Mouse (Mus musculus): ENCODE measurements around the gene Acrbp. TPM values are rescaled to one million over a fixed set of nuclear protein-coding genes. Genes with fewer than 3 reads are reported as not detected.

Acrbp gene
- polyA plus RNA-seq (2014; fragmentation: Nextera tagmentation; extraction: Ambion mirVana), result 14.6 and 15.8 TPM in 2 replicates

DNA sequence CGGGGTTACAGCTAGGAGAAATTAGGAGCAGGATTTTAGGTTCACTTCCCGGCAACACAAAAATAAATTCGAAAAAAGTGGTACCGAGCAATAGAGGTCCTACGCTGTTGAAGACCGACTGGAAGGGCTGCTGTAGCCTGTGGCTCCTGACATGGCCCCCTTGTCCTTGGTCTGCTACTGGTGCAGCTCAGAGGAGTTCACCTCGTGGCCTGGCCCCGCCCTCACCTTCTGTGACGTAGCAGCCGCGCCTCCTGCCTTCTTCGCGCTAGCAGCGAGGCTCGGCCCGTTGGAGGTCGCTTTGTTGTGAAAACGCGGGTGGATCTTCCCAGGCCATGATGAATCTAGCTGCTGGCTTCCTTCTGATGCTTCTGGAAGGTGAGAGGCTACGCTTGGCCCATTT, at the start of gene Acrbp:
Acrbp (plus strand) TSS at position 12 of the 400 bp plus-strand sequence.
- WGBS, result 31% methylated on average over 20 of the region's 20 CpGs
- no peaks in the 10 kb centered on the region for H3K4me1 ChIP-seq (replicated peaks; ENCODE audit: control insufficient read depth, insufficient read depth, low read length)
- H3K9me3 ChIP-seq (ENCODE audit: control insufficient read depth, low read length), result no peaks in the 10 kb centered on the region
- H3K36me3 ChIP-seq (ENCODE audit: control insufficient read depth, insufficient read depth, low read length), result peaks cover 4% of the 10 kb centered on the region
- H3K27me3 ChIP-seq (ENCODE audit: control insufficient read depth, insufficient read depth, low read length), result no peaks in the 10 kb centered on the region
- H3K9ac ChIP-seq (ENCODE audit: low read length), result no peak within 1 kb of the TSS
- no peak within 1 kb of the TSS for H3K4me3 ChIP-seq (ENCODE audit: low read depth, low read length)
- H3K27ac ChIP-seq (ENCODE audit: low read depth, low read length), result no peak within 1 kb of the TSS
- no peak within 1 kb of the TSS for H3K4me2 ChIP-seq (ENCODE audit: low read depth, low read length, severe bottlenecking)
- peak; percentile 55 for DNase-seq (ENCODE audit: low spot score)
- no peak for ATAC-seq (replicated peaks; ENCODE audit: low FRiP score)

GRCm38 (mm10) chr6:125003706-125004105, 45.8 kb upstream of the Acrbp start:
- Histone ChIP-seq H3K9ac (ENCODE audit: low read length) (no peak overlapping the region), H3K9me3 (ENCODE audit: control insufficient read depth, low read length) (no peaks in the 10 kb centered on the region), H3K27ac (ENCODE audit: low read depth, low read length) (no peak overlapping the region), H3K4me3 (ENCODE audit: low read depth, low read length) (no peak overlapping the region), H3K27me3 (ENCODE audit: control insufficient read depth, insufficient read depth, low read length) (peaks cover 11% of the 10 kb centered on the region), H3K4me2 (ENCODE audit: low read depth, low read length, severe bottlenecking) (no peak overlapping the region), H3K4me1 (replicated peaks; ENCODE audit: control insufficient read depth, insufficient read depth, low read length) (no peaks in the 10 kb centered on the region; the same call in 1 of the 2 replicates), H3K36me3 (ENCODE audit: control insufficient read depth, insufficient read depth, low read length) (no peaks in the 10 kb centered on the region)
- DNase-seq (ENCODE audit: low spot score), result no peak
- WGBS, result 63% methylated on average over 3 of the region's 3 CpGs
- ATAC-seq (replicated peaks; ENCODE audit: low FRiP score), result no peak

- Histone ChIP-seq H3K27ac (ENCODE audit: low read depth, low read length) (no peak overlapping the region), H3K4me1 (replicated peaks; ENCODE audit: control insufficient read depth, insufficient read depth, low read length) (peaks cover 2% of the 10 kb centered on the region; the same call in 1 of the 2 replicates), H3K9ac (ENCODE audit: low read length) (no peak overlapping the region; the same call in 1 of the 2 replicates), H3K9me3 (ENCODE audit: control insufficient read depth, low read length) (no peaks in the 10 kb centered on the region), H3K4me3 (ENCODE audit: low read depth, low read length) (no peak overlapping the region), H3K27me3 (ENCODE audit: control insufficient read depth, insufficient read depth, low read length) (no peaks in the 10 kb centered on the region), H3K4me2 (ENCODE audit: low read depth, low read length, severe bottlenecking) (no peak overlapping the region), H3K36me3 (ENCODE audit: control insufficient read depth, insufficient read depth, low read length) (no peaks in the 10 kb centered on the region)
- DNase-seq (ENCODE audit: low spot score) (no peak), ATAC-seq (replicated peaks; ENCODE audit: low FRiP score) (no peak)
- WGBS, result 44% methylated on average over 3 of the region's 3 CpGs
Measured at GRCm38 (mm10) chr6:125005086-125005485, 44.4 kb upstream of the Acrbp start.

DNA sequence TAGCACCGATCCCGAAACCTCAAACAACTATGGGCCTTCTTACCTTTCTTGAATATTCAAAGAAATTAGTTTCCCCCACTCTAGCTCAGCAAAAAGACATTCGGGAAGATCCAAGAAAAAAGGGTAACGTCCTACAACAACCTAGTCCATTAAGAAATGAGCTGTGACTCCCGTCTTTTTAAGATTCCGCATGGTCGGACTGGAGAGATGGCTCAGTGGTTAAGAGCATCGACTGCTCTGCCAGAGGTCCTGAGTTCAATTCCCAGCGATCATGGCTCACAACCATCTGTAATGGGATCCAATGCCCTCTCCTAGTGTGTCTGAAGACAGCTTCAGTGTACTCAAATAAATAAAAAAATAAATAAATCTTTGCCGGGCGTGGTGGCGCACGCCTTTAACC, 41.4 kb upstream of the Acrbp start:
- peak overlapping the region; percentile 80 for H3K9ac ChIP-seq (ENCODE audit: low read length)
- DNase-seq (ENCODE audit: low spot score) (no peak), ATAC-seq (replicated peaks; ENCODE audit: low FRiP score) (peak; percentile 11; the same call in 1 of the 2 replicates)
- no peaks in the 10 kb centered on the region for H3K27me3 ChIP-seq (ENCODE audit: control insufficient read depth, insufficient read depth, low read length)
- H3K9me3 ChIP-seq (ENCODE audit: control insufficient read depth, low read length), result no peaks in the 10 kb centered on the region
- peak overlapping the region; percentile 73 for H3K4me2 ChIP-seq (ENCODE audit: low read depth, low read length, severe bottlenecking)
- peak overlapping the region; percentile 92 for H3K4me3 ChIP-seq (ENCODE audit: low read depth, low read length)
- no peaks in the 10 kb centered on the region; the same call in 1 of the 2 replicates for H3K36me3 ChIP-seq (ENCODE audit: control insufficient read depth, insufficient read depth, low read length)
- H3K4me1 ChIP-seq (replicated peaks; ENCODE audit: control insufficient read depth, insufficient read depth, low read length), result peaks cover 2% of the 10 kb centered on the region; the same call in 1 of the 2 replicates
- H3K27ac ChIP-seq (ENCODE audit: low read depth, low read length), result peak overlapping the region; percentile 84; the same call in 1 of the 2 replicates
- WGBS, result 41% methylated on average over 13 of the region's 13 CpGs

DNA sequence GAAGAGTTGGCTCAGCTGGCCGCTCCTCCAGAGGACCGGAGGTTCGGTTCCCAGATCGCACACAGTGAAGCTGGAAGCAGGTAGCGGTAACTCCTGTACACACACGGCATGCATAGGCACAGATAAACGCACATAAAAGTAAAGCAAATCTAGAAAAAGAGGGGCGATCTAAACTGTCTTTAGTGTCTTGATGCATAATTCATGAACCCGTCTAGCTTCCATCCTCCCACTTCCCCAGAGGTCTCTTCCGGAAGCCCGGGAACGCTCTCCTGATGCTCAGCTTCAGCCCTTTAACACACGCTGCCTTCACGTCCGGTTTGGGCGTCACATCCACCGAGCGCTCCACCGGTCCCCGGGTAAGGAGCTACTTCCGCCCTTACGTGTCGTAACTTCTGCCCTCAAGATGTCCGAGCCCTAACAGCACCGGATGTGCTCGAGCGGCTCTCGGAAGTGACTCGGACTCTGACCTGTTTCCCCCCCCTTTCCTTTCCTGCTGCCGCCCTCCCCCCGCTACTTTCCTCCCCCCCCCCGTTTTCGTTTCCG, 40.8 kb upstream of the Acrbp start:
- Histone ChIP-seq H3K27ac (ENCODE audit: low read depth, low read length) (peak overlapping the region; percentile 97), H3K4me1 (replicated peaks; ENCODE audit: control insufficient read depth, insufficient read depth, low read length) (peaks cover 2% of the 10 kb centered on the region; the same call in 1 of the 2 replicates), H3K9me3 (ENCODE audit: control insufficient read depth, low read length) (no peaks in the 10 kb centered on the region), H3K36me3 (ENCODE audit: control insufficient read depth, insufficient read depth, low read length) (no peaks in the 10 kb centered on the region; the same call in 1 of the 2 replicates), H3K4me3 (ENCODE audit: low read depth, low read length) (peak overlapping the region; percentile 92), H3K9ac (ENCODE audit: low read length) (peak overlapping the region; percentile 95), H3K27me3 (ENCODE audit: control insufficient read depth, insufficient read depth, low read length) (no peaks in the 10 kb centered on the region), H3K4me2 (ENCODE audit: low read depth, low read length, severe bottlenecking) (peak overlapping the region; percentile 73)
- 1% methylated on average over 33 of the region's 34 CpGs for WGBS
- peak; percentile 97 for DNase-seq (ENCODE audit: low spot score)
- peak; percentile 97 for ATAC-seq (replicated peaks; ENCODE audit: low FRiP score)

- peak within 1 kb of the TSS; percentile 95 for H3K9ac ChIP-seq (ENCODE audit: low read length)
- no peaks in the 10 kb centered on the region for H3K9me3 ChIP-seq (ENCODE audit: control insufficient read depth, low read length)
- peak within 1 kb of the TSS; percentile 73 for H3K4me2 ChIP-seq (ENCODE audit: low read depth, low read length, severe bottlenecking)
- H3K4me3 ChIP-seq (ENCODE audit: low read depth, low read length), result peak within 1 kb of the TSS; percentile 92
- DNase-seq (ENCODE audit: low spot score) (no peak), ATAC-seq (replicated peaks; ENCODE audit: low FRiP score) (no peak)
- WGBS, result 0% methylated on average over 3 of the region's 3 CpGs
- H3K4me1 ChIP-seq (replicated peaks; ENCODE audit: control insufficient read depth, insufficient read depth, low read length), result peaks cover 2% of the 10 kb centered on the region; the same call in 1 of the 2 replicates
- no peaks in the 10 kb centered on the region; the same call in 1 of the 2 replicates for H3K36me3 ChIP-seq (ENCODE audit: control insufficient read depth, insufficient read depth, low read length)
- no peaks in the 10 kb centered on the region for H3K27me3 ChIP-seq (ENCODE audit: control insufficient read depth, insufficient read depth, low read length)
- peak within 1 kb of the TSS; percentile 97 for H3K27ac ChIP-seq (ENCODE audit: low read depth, low read length)
Measured at GRCm38 (mm10) chr6:125009129-125009180, 40.5 kb upstream of the Acrbp start, which contains the start of gene Zfp384. TSS of gene Zfp384 (plus strand) at chr6:125009145.

GRCm38 (mm10) chr6:125009181-125010073, 40.1 kb upstream of the Acrbp start:
- Histone ChIP-seq H3K9me3 (ENCODE audit: control insufficient read depth, low read length) (no peaks in the 10 kb centered on the region), H3K4me3 (ENCODE audit: low read depth, low read length) (peak overlapping the region; percentile 92), H3K4me1 (replicated peaks; ENCODE audit: control insufficient read depth, insufficient read depth, low read length) (peaks cover 2% of the 10 kb centered on the region; the same call in 1 of the 2 replicates), H3K9ac (ENCODE audit: low read length) (peak overlapping the region; percentile 95), H3K27ac (ENCODE audit: low read depth, low read length) (peak overlapping the region; percentile 97), H3K4me2 (ENCODE audit: low read depth, low read length, severe bottlenecking) (peak overlapping the region; percentile 73), H3K36me3 (ENCODE audit: control insufficient read depth, insufficient read depth, low read length) (no peaks in the 10 kb centered on the region; the same call in 1 of the 2 replicates), H3K27me3 (ENCODE audit: control insufficient read depth, insufficient read depth, low read length) (no peaks in the 10 kb centered on the region)
- ATAC-seq (replicated peaks; ENCODE audit: low FRiP score) (peak; percentile 85), DNase-seq (ENCODE audit: low spot score) (peak; percentile 92)
- WGBS, result 1% methylated on average over 68 of the region's 78 CpGs

DNA sequence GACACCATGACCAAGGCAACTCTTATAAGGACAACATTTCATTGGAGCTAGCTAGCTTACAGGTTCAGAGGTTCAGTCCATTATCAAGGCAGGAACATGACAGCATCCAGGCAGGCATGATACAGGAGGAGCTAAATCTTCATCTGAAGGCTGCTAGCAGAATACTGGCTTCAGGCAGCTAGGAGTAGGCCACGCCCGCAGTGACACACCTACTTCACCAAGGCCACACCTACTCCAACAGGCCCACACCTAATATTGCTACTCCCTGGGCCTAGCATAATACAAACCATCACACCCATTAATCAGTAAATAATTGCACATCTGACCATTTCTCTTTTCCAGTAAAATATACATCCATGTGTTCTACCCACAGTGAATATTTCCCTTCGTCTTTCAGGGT, 31.8 kb upstream of the Acrbp start:
- Histone ChIP-seq H3K36me3 (ENCODE audit: control insufficient read depth, insufficient read depth, low read length) (peaks cover 3% of the 10 kb centered on the region; the same call in 1 of the 2 replicates), H3K4me2 (ENCODE audit: low read depth, low read length, severe bottlenecking) (no peak overlapping the region), H3K4me3 (ENCODE audit: low read depth, low read length) (no peak overlapping the region), H3K9ac (ENCODE audit: low read length) (no peak overlapping the region), H3K27me3 (ENCODE audit: control insufficient read depth, insufficient read depth, low read length) (no peaks in the 10 kb centered on the region), H3K27ac (ENCODE audit: low read depth, low read length) (no peak overlapping the region), H3K4me1 (replicated peaks; ENCODE audit: control insufficient read depth, insufficient read depth, low read length) (no peaks in the 10 kb centered on the region), H3K9me3 (ENCODE audit: control insufficient read depth, low read length) (no peaks in the 10 kb centered on the region)
- no peak for ATAC-seq (replicated peaks; ENCODE audit: low FRiP score)
- no peak for DNase-seq (ENCODE audit: low spot score)
- 94% methylated on average over 3 of the region's 3 CpGs for WGBS

All from forebrain, embryonic 11.5 days (tissue).